Mouse (Mus musculus): ENCODE measurements around the gene Irak3. TPM values are rescaled to one million over a fixed set of nuclear protein-coding genes. Genes with fewer than 3 reads are reported as not detected.

Irak3 gene
- polyA plus RNA-seq, 1 experiment from 2014 or later, result 0.31 TPM

DNA sequence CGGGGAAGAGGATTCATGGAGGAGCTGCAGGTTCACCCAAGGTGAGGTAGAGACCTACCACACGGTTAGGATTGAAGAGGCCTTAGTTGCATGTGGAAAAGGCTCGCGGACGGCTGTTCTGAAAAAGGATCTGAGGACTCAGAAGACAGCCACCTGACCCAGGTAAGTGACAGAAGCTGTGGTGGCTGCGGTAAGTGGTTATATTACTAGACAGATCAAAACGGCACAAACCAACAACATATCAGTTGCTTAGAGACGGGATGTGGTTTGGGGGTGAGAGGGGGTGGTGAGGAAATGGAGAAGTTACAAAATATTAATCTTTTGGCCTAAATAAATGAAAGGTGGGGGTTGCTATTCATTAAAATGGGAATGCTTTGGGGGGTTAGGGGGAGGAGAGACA, 8.7 kb downstream of the Irak3 start:
- no peaks in the 10 kb centered on the region for H3K9me3 ChIP-seq (replicated peaks; ENCODE audit: control insufficient read depth, low read length)
- no peak overlapping the region for H3K27ac ChIP-seq (ENCODE audit: low read depth, low read length)
- no peaks in the 10 kb centered on the region for H3K4me1 ChIP-seq (ENCODE audit: control insufficient read depth, insufficient read depth, low read length)
- H3K9ac ChIP-seq (ENCODE audit: low read depth, low read length), result no peak overlapping the region
- peaks cover 2% of the 10 kb centered on the region; the same call in 1 of the 2 replicates for H3K27me3 ChIP-seq (ENCODE audit: control insufficient read depth, insufficient read depth, low read length)
- WGBS (ENCODE audit: insufficient replicate concordance), result 81% methylated on average over 8 of the region's 8 CpGs
- H3K36me3 ChIP-seq (ENCODE audit: control insufficient read depth, insufficient read depth, low read length), result no peaks in the 10 kb centered on the region
- H3K4me3 ChIP-seq (ENCODE audit: low read depth, low read length), result no peak overlapping the region
- ATAC-seq (replicated peaks; ENCODE audit: insufficient number of reproducible peaks, low FRiP score, low TSS enrichment), result no peak
- H3K4me2 ChIP-seq, result no peak overlapping the region

DNA sequence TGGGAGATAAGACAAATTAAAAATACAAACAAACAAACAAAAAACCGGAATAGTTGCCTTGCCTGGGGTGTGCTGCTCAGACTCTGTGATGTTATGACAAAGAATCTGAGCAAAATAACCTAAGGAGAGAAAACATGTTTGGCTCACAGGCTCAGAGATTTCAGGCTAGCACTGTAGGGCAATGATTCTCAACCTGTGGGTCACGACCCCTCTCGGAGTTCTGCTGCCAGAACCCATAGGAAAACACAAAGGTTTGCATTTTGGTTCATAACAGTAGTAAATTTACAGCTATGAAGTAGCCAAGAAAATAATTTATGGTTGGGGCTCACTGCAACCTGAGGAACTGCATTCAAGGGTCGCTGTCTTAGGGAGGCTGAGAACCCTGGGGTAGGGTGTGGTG, 9.7 kb downstream of the Irak3 start:
- Histone ChIP-seq H3K27me3 (ENCODE audit: control insufficient read depth, insufficient read depth, low read length) (no peaks in the 10 kb centered on the region), H3K9me3 (replicated peaks; ENCODE audit: control insufficient read depth, low read length) (no peaks in the 10 kb centered on the region), H3K4me1 (ENCODE audit: control insufficient read depth, insufficient read depth, low read length) (no peaks in the 10 kb centered on the region), H3K4me3 (ENCODE audit: low read depth, low read length) (no peak overlapping the region), H3K27ac (ENCODE audit: low read depth, low read length) (no peak overlapping the region), H3K4me2 (no peak overlapping the region), H3K9ac (ENCODE audit: low read depth, low read length) (no peak overlapping the region), H3K36me3 (ENCODE audit: control insufficient read depth, insufficient read depth, low read length) (no peaks in the 10 kb centered on the region)
- ATAC-seq (replicated peaks; ENCODE audit: insufficient number of reproducible peaks, low FRiP score, low TSS enrichment), result no peak
- 79% methylated on average over 4 of the region's 4 CpGs for WGBS (ENCODE audit: insufficient replicate concordance)

DNA sequence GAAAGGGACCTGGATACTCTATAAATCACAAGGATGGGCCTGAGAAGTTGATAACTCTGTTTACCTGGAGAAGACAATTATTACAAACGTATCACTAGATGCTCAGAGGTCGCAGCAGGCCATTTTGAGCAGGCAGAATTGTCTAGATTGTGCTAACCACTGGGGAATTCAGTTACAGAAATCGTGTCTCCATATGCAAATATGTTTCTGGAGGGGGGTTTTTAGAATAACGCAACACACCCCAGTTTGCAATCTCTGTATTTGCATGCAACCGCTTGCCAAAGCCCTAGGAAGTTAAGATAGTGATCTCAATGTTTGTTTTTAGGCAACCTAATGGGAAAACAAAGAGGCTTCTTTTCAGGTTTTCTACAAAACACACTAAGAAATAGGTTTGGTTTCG, 10.8 kb downstream of the Irak3 start:
- H3K9me3 ChIP-seq (replicated peaks; ENCODE audit: control insufficient read depth, low read length), result no peaks in the 10 kb centered on the region
- H3K36me3 ChIP-seq (ENCODE audit: control insufficient read depth, insufficient read depth, low read length), result no peaks in the 10 kb centered on the region
- 78% methylated on average over 6 of the region's 6 CpGs for WGBS (ENCODE audit: insufficient replicate concordance)
- H3K27ac ChIP-seq (ENCODE audit: low read depth, low read length), result no peak overlapping the region
- H3K4me1 ChIP-seq (ENCODE audit: control insufficient read depth, insufficient read depth, low read length), result no peaks in the 10 kb centered on the region
- H3K4me2 ChIP-seq, result no peak overlapping the region
- no peaks in the 10 kb centered on the region for H3K27me3 ChIP-seq (ENCODE audit: control insufficient read depth, insufficient read depth, low read length)
- no peak for ATAC-seq (replicated peaks; ENCODE audit: insufficient number of reproducible peaks, low FRiP score, low TSS enrichment)
- H3K9ac ChIP-seq (ENCODE audit: low read depth, low read length), result no peak overlapping the region
- no peak overlapping the region for H3K4me3 ChIP-seq (ENCODE audit: low read depth, low read length)

DNA sequence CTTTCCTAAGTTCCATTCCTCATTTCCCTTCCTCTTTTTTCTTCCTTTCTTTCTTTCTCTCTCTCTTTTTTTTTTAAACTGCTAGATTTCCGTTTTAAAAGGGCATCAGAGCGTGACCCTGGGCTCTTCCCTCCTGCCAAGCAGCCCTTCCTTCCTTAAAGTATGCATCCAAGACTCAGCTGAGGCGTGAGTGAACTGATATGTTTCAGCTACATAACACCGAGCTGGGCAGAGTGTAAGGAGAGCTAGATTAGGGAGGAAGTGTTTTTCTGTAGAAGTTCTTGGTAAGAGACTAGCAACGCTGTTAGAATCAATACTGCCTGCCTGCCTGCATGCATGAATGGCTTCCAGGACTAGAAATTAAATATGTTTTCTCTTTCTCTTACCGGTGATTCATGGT, 12.1 kb downstream of the Irak3 start:
- no peak for ATAC-seq (replicated peaks; ENCODE audit: insufficient number of reproducible peaks, low FRiP score, low TSS enrichment)
- 31% methylated on average over 6 of the region's 6 CpGs for WGBS (ENCODE audit: insufficient replicate concordance)
- Histone ChIP-seq H3K4me3 (ENCODE audit: low read depth, low read length) (no peak overlapping the region), H3K4me1 (ENCODE audit: control insufficient read depth, insufficient read depth, low read length) (no peaks in the 10 kb centered on the region), H3K36me3 (ENCODE audit: control insufficient read depth, insufficient read depth, low read length) (no peaks in the 10 kb centered on the region), H3K27me3 (ENCODE audit: control insufficient read depth, insufficient read depth, low read length) (no peaks in the 10 kb centered on the region), H3K9ac (ENCODE audit: low read depth, low read length) (no peak overlapping the region), H3K4me2 (no peak overlapping the region), H3K9me3 (replicated peaks; ENCODE audit: control insufficient read depth, low read length) (no peaks in the 10 kb centered on the region), H3K27ac (ENCODE audit: low read depth, low read length) (no peak overlapping the region)

DNA sequence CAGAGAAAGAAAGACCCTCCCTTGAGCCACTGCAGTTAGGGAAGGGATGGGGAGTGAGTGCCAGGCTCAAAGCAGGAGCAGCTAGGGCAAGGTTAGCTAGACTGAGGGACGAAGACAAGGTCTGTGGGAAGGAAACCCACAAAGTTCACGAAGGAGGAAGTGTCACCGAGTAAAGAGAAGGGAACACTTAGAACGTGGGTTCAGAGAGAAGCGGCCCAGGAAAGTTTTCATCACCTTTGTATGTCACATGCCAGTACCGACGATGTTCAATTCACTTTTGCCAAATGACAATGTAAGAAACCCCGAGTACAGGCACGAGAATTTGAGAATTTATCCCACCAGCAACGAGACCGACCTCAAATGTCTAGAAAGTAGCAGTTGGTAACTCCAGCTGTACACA, 12.7 kb downstream of the Irak3 start:
- H3K4me2 ChIP-seq, result no peak overlapping the region
- H3K27ac ChIP-seq (ENCODE audit: low read depth, low read length), result no peak overlapping the region
- H3K4me3 ChIP-seq (ENCODE audit: low read depth, low read length), result no peak overlapping the region
- no peaks in the 10 kb centered on the region for H3K4me1 ChIP-seq (ENCODE audit: control insufficient read depth, insufficient read depth, low read length)
- H3K27me3 ChIP-seq (ENCODE audit: control insufficient read depth, insufficient read depth, low read length), result no peaks in the 10 kb centered on the region
- WGBS (ENCODE audit: insufficient replicate concordance), result 65% methylated on average over 11 of the region's 11 CpGs
- ATAC-seq (replicated peaks; ENCODE audit: insufficient number of reproducible peaks, low FRiP score, low TSS enrichment), result no peak
- no peaks in the 10 kb centered on the region for H3K36me3 ChIP-seq (ENCODE audit: control insufficient read depth, insufficient read depth, low read length)
- H3K9me3 ChIP-seq (replicated peaks; ENCODE audit: control insufficient read depth, low read length), result no peaks in the 10 kb centered on the region
- H3K9ac ChIP-seq (ENCODE audit: low read depth, low read length), result no peak overlapping the region

DNA sequence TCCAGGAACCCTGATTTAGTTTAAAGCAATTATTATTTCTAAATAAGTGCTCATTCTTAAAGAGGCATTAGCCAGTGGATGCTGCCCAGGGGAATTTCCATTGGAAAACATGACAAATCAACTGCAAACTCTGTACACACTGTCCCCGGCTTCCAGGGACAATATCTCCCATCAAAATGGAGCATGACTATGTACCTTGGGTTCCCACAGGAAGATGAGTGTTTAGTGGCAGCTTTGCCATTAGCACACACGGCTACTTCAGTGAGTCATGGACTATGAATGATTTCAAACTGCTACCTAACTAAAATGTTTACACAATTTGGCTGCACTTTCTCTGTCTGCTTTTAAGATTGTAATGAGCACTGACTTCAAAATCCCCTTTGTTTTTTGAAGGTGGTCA, 13.4 kb downstream of the Irak3 start:
- WGBS (ENCODE audit: insufficient replicate concordance), result 59% methylated on average over 2 of the region's 2 CpGs
- Histone ChIP-seq H3K27me3 (ENCODE audit: control insufficient read depth, insufficient read depth, low read length) (no peaks in the 10 kb centered on the region), H3K4me1 (ENCODE audit: control insufficient read depth, insufficient read depth, low read length) (no peaks in the 10 kb centered on the region), H3K9ac (ENCODE audit: low read depth, low read length) (no peak overlapping the region), H3K36me3 (ENCODE audit: control insufficient read depth, insufficient read depth, low read length) (no peaks in the 10 kb centered on the region), H3K9me3 (replicated peaks; ENCODE audit: control insufficient read depth, low read length) (no peaks in the 10 kb centered on the region), H3K27ac (ENCODE audit: low read depth, low read length) (no peak overlapping the region), H3K4me3 (ENCODE audit: low read depth, low read length) (no peak overlapping the region), H3K4me2 (no peak overlapping the region)
- no peak for ATAC-seq (replicated peaks; ENCODE audit: insufficient number of reproducible peaks, low FRiP score, low TSS enrichment)

DNA sequence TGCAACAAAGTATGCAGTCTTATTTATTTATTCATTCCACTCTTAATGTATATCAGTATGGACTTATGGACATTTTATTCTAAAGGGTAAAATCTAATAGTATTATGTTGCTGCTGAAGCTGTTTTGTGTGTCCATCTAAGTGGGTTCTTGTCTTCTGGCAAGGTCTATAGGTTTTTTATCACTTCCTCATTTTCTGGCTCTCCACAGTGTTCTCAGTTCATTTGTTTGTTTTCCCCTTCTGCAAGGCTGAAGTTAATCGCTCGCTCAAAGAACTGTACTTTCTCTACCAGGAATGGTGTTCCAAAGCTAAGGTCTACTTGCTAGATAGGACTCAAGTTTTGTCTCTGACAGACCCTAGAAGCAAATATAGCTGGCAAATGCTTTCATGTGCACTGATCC, 18.6 kb downstream of the Irak3 start:
- Histone ChIP-seq H3K27ac (ENCODE audit: low read depth, low read length) (no peak overlapping the region), H3K27me3 (ENCODE audit: control insufficient read depth, insufficient read depth, low read length) (no peaks in the 10 kb centered on the region), H3K4me1 (ENCODE audit: control insufficient read depth, insufficient read depth, low read length) (no peaks in the 10 kb centered on the region), H3K9ac (ENCODE audit: low read depth, low read length) (no peak overlapping the region), H3K4me3 (ENCODE audit: low read depth, low read length) (no peak overlapping the region), H3K4me2 (no peak overlapping the region), H3K36me3 (ENCODE audit: control insufficient read depth, insufficient read depth, low read length) (no peaks in the 10 kb centered on the region), H3K9me3 (replicated peaks; ENCODE audit: control insufficient read depth, low read length) (no peaks in the 10 kb centered on the region; the same call in 1 of the 2 replicates)
- WGBS (ENCODE audit: insufficient replicate concordance), result 84% methylated on average over 2 of the region's 2 CpGs
- no peak for ATAC-seq (replicated peaks; ENCODE audit: insufficient number of reproducible peaks, low FRiP score, low TSS enrichment)

DNA sequence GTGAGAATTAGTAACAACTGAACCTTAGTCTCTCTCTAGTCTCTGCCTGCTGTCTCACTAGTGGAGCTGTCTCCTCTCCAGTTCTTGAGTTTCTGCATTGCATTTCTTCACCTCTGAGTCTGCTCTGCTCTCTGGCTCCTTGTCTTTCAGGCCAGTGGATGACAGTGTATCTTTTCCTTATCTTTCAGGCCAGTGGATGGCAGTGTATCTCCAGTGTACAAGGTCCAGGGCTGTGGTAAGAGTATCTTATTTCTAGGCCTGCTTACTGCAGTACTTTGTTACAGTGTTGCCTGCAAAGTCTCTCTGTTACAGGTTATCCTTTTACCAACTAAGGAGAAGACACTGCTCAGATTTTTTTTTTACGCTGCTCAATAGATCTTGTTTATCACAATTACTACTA, 19.0 kb downstream of the Irak3 start:
- Histone ChIP-seq H3K4me1 (ENCODE audit: control insufficient read depth, insufficient read depth, low read length) (no peaks in the 10 kb centered on the region), H3K27ac (ENCODE audit: low read depth, low read length) (no peak overlapping the region), H3K27me3 (ENCODE audit: control insufficient read depth, insufficient read depth, low read length) (no peaks in the 10 kb centered on the region), H3K4me2 (no peak overlapping the region), H3K4me3 (ENCODE audit: low read depth, low read length) (no peak overlapping the region), H3K9ac (ENCODE audit: low read depth, low read length) (no peak overlapping the region), H3K9me3 (replicated peaks; ENCODE audit: control insufficient read depth, low read length) (no peaks in the 10 kb centered on the region; the same call in 1 of the 2 replicates), H3K36me3 (ENCODE audit: control insufficient read depth, insufficient read depth, low read length) (no peaks in the 10 kb centered on the region)
- no peak for ATAC-seq (replicated peaks; ENCODE audit: insufficient number of reproducible peaks, low FRiP score, low TSS enrichment)
- 98% methylated on average over 1 of the region's 1 CpGs for WGBS (ENCODE audit: insufficient replicate concordance)

DNA sequence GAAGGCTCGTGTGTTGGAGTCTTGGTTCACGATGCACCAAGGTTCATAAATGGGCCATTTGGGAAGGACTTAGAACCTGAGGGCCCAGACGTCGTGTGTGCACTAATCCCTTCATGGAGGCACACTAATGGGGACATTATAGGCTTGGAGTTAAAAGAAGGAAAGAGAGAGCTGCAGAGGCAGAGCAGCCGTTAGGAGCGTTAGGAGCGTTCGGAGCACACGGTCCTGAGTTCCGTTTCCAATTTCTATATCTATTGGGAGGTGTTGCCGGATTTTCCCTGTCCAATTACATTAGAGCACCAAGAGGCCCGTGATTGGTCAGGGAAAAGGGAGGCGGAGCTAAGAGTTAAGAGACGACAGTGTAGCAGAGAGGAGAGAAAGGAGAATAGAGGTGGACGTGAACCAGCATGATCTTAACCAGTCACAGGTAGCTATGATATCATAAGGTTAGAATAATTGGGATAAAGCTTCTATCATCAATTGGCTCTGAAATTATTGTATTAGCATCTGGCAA, 27.7 kb downstream of the Irak3 start:
- Histone ChIP-seq H3K27me3 (ENCODE audit: control insufficient read depth, insufficient read depth, low read length) (no peaks in the 10 kb centered on the region), H3K4me1 (ENCODE audit: control insufficient read depth, insufficient read depth, low read length) (no peaks in the 10 kb centered on the region)
- WGBS (ENCODE audit: insufficient replicate concordance), result 83% methylated on average over 15 of the region's 15 CpGs

More for the DNA sequence above, 27.7 kb downstream of the Irak3 start:
- H3K36me3 ChIP-seq (ENCODE audit: control insufficient read depth, insufficient read depth, low read length), result no peaks in the 10 kb centered on the region
- no peak for ATAC-seq (replicated peaks; ENCODE audit: insufficient number of reproducible peaks, low FRiP score, low TSS enrichment)
- no peak overlapping the region for H3K9ac ChIP-seq (ENCODE audit: low read depth, low read length)
- no peak overlapping the region for H3K4me2 ChIP-seq
- H3K9me3 ChIP-seq (replicated peaks; ENCODE audit: control insufficient read depth, low read length), result peaks cover 2% of the 10 kb centered on the region; the same call in 1 of the 2 replicates
- no peak overlapping the region for H3K27ac ChIP-seq (ENCODE audit: low read depth, low read length)
- H3K4me3 ChIP-seq (ENCODE audit: low read depth, low read length), result no peak overlapping the region

All from heart, embryonic 11.5 days (tissue).